Mouse (Mus musculus) midbrain, embryonic 14.5 days (tissue): ENCODE data around the gene Parvg. TPM values are rescaled to one million over a fixed set of nuclear protein-coding genes. Genes with fewer than 3 reads are reported as not detected.
A peak's percentile ranks its signal among the peaks of the same experiment; 100 is the strongest.
"Not testable (repeated sequence)": the region's sequence is repeated elsewhere in the genome, so short reads cannot be mapped to it uniquely, and the experiment has no call there.

Experiments
- ATAC-seq: fragments of 200-750 bp; cut with Nextera tagmentation; 2 replicates; pipeline ENCODE4 v1.8.0; 2017; ENCODE audit warnings: moderate number of reproducible peaks, moderate library complexity; ENCODE audit not compliant: low FRiP score, low TSS enrichment
- DNase-seq: peaks from one replicate; pipeline ENCODE4 v3.0.0-alpha.2; 2015
- H3K27ac ChIP-seq: fragments of 300-500 bp; sonication (generic); replicated peaks from 2 replicates; pipeline ENCODE4 v1.5.1; 2014; ENCODE audit warnings: mild to moderate bottlenecking, low read depth, low read length, moderate library complexity
- H3K27me3 ChIP-seq: fragments of 300-500 bp; sonication (generic); 2 replicates; pipeline ENCODE4 v1.6.1; 2014; ENCODE audit warnings: low read length, control low read depth, mixed read lengths; ENCODE audit not compliant: control insufficient read depth, insufficient read depth
- H3K36me3 ChIP-seq: fragments of 300-500 bp; sonication (generic); 2 replicates; pipeline ENCODE4 v1.6.1; 2014; ENCODE audit warnings: low read length, control low read depth; ENCODE audit not compliant: control insufficient read depth, insufficient read depth
- H3K4me1 ChIP-seq: fragments of 300-500 bp; sonication (generic); 2 replicates; pipeline ENCODE4 v1.6.1; 2014; ENCODE audit warnings: mild to moderate bottlenecking, antibody characterized with exemption, low read length, control low read depth; ENCODE audit not compliant: control insufficient read depth, insufficient read depth
- H3K4me2 ChIP-seq: fragments of 300-500 bp; sonication (generic); 2 replicates; pipeline ENCODE4 v1.6.1; 2014; ENCODE audit warnings: mild to moderate bottlenecking, low read length, moderate library complexity
- H3K4me3 ChIP-seq: fragments of 300-500 bp; sonication (generic); replicated peaks from 2 replicates; pipeline ENCODE4 v1.5.1; 2014; ENCODE audit warnings: low read depth, low read length
- H3K9ac ChIP-seq: fragments of 300-500 bp; sonication (generic); replicated peaks from 2 replicates; pipeline ENCODE4 v1.6.1; 2014; ENCODE audit warnings: mild to moderate bottlenecking, low read length, moderate library complexity
- H3K9me3 ChIP-seq: fragments of 300-500 bp; sonication (generic); 2 replicates; pipeline ENCODE4 v1.6.1; 2016; ENCODE audit warnings: low read length, control low read depth, mixed read lengths; ENCODE audit not compliant: control insufficient read depth
- WGBS: fragments of 180-500 bp; shearing (Covaris S2); extraction: QIAGEN DNeasy Blood & Tissue Kit; methylation state at CpG from one replicate; pipeline ENCODE4 v1.1.7; 2014; 5-methylcytosine and 5-hydroxymethylcytosine counted together
- polyA plus RNA-seq: library from polyadenylated mRNA; unstranded; fragments of >200 nt; fragmentation: Nextera tagmentation; extraction: Ambion mirVana; gene quantifications from 2 replicates; pipeline ENCODE4 v1.2.1, GENCODE M21; 2014

Parvg gene
- polyA plus RNA-seq, 1 experiment from 2014 or later: 0.72 TPM

DNA sequence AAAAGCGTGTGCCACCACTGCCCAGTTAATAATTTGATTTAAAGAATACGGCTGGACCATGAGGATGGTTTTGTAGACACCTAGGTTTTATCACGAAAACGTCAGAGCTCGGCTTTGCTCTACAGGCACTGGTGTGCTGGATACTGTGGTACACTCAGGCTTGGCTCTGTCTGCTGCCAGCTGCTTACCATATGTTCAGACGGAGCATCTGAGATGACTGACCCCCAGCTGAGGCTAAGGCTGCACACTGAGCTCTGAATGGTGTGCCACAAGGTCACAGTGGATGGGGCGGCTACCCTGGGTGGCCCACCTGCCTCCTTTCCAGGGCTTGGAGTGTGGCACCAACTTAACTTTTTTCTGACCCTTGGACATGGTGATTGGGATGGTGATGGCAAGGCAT, 38.4 kb upstream of the Parvg start:
- H3K4me1 ChIP-seq: 0 out of 2 replicates have a peak, but pooled peaks cover 2% of the 10 kb centered on the region
- WGBS: 77% methylated on average over 7 of the region's 7 CpGs
- no peak overlapping the region for H3K27ac ChIP-seq
- DNase-seq (no peak), ATAC-seq (no peak)
- H3K27me3 ChIP-seq: no peaks in the 10 kb centered on the region
- no peaks in the 10 kb centered on the region for H3K9me3 ChIP-seq
- H3K9ac ChIP-seq: no peak overlapping the region
- no peak overlapping the region for H3K4me2 ChIP-seq
- H3K4me3 ChIP-seq: no peak overlapping the region
- no peaks in the 10 kb centered on the region for H3K36me3 ChIP-seq

DNA sequence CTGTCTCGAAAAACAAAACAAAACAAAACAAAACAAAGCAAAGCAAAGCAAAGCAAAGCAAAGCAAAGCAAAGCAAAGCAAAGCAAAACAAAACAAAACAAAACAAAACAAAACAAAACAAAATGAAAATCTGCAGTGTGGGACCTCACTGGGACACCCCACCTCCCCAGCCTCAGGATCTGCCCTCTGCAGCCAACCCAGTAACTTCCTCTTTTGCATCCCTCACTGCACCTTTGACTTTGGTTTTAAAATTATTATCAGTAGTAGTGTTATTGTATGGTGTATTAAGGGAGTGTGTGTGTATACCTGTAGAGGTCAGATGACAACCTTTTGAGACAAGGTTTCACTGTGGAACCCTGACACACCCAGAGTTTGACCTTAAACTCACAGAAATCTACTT, 34.9 kb upstream of the Parvg start:
- H3K36me3 ChIP-seq, DNase-seq, H3K4me2 ChIP-seq, H3K27ac ChIP-seq, H3K9me3 ChIP-seq, H3K4me1 ChIP-seq, H3K27me3 ChIP-seq, H3K4me3 ChIP-seq, ATAC-seq, H3K9ac ChIP-seq: not testable (repeated sequence)
- 95% methylated on average over 1 of the region's 1 CpGs for WGBS

- H3K4me1 ChIP-seq: 0 out of 2 replicates have a peak, but pooled peaks cover 5% of the 10 kb centered on the region
- H3K9ac ChIP-seq: no peak overlapping the region
- no peaks in the 10 kb centered on the region for H3K9me3 ChIP-seq
- no peaks in the 10 kb centered on the region for H3K27me3 ChIP-seq
- ATAC-seq (no peak), DNase-seq (no peak)
- no peak overlapping the region for H3K4me3 ChIP-seq
- no peaks in the 10 kb centered on the region for H3K36me3 ChIP-seq
- H3K4me2 ChIP-seq: no peak overlapping the region
- WGBS: 93% methylated on average over 5 of the region's 5 CpGs
- no peak overlapping the region for H3K27ac ChIP-seq
Measured at GRCm38 (mm10) chr15:84291097-84291496, 32.7 kb upstream of the Parvg start.

GRCm38 (mm10) chr15:84293590-84293989, 30.2 kb upstream of the Parvg start:
- Histone ChIP-seq H3K4me1 (peaks cover 19% of the 10 kb centered on the region), H3K4me2 (no peak overlapping the region), H3K27ac (no peak overlapping the region), H3K36me3 (no peaks in the 10 kb centered on the region), H3K4me3 (no peak overlapping the region), H3K9me3 (no peaks in the 10 kb centered on the region), H3K27me3 (no peaks in the 10 kb centered on the region), H3K9ac (no peak overlapping the region)
- DNase-seq (no peak), ATAC-seq (no peak)
- WGBS: 66% methylated on average over 12 of the region's 12 CpGs

DNA sequence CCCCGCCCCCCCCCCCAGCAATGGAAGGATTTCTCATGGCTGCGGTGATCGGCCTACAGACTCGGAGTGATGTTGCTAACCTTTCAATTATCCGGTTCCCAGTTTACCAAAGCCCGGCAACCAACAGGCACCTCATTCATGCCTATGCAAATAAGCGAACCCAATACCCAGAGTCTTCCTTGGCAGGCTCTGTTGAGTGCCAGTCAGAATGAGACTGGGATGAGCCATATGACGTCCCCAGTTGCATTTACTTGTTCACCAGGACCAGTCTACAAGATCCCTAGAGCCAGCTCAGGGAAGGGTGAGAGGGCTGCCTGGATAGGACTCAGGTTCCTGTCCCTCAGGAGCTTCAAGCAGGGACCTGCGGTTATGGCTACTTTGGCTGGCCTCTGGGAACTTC, 29.4 kb upstream of the Parvg start:
- H3K36me3 ChIP-seq: no peaks in the 10 kb centered on the region
- no peaks in the 10 kb centered on the region for H3K9me3 ChIP-seq
- H3K27ac ChIP-seq: no peak overlapping the region
- no peak overlapping the region for H3K4me3 ChIP-seq
- WGBS: 53% methylated on average over 9 of the region's 9 CpGs
- no peak for ATAC-seq
- no peak for DNase-seq
- no peak overlapping the region for H3K4me2 ChIP-seq
- H3K9ac ChIP-seq: no peak overlapping the region
- peaks cover 27% of the 10 kb centered on the region for H3K4me1 ChIP-seq
- H3K27me3 ChIP-seq: no peaks in the 10 kb centered on the region

DNA sequence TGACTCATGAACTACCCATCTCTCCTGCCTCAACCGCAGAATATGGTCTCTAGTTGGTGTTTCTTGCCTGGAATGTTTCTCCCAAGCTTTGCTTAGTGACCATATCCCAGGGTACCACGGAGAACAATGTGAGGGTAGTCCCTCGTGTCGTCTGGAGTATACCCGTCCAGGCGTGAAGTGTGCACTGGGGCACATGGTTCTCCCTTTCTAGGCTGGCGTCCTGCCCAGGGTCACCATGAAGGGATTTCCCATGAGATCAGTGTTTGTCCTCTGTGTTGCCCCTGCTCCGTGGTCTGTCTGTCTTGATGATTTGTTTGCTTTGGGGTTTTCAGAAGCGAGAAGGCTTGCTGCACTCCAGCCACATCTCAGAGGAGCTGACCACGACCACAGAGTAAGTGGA, 28.6 kb upstream of the Parvg start:
- no peaks in the 10 kb centered on the region for H3K9me3 ChIP-seq
- no peak overlapping the region for H3K9ac ChIP-seq
- no peak overlapping the region for H3K4me3 ChIP-seq
- DNase-seq (no peak), ATAC-seq (no peak)
- H3K4me2 ChIP-seq: no peak overlapping the region
- H3K27me3 ChIP-seq: no peaks in the 10 kb centered on the region
- 72% methylated on average over 10 of the region's 10 CpGs for whole genome bisulfite sequencing
- peaks cover 35% of the 10 kb centered on the region for H3K4me1 ChIP-seq
- no peak overlapping the region for H3K27ac ChIP-seq
- H3K36me3 ChIP-seq: no peaks in the 10 kb centered on the region

DNA sequence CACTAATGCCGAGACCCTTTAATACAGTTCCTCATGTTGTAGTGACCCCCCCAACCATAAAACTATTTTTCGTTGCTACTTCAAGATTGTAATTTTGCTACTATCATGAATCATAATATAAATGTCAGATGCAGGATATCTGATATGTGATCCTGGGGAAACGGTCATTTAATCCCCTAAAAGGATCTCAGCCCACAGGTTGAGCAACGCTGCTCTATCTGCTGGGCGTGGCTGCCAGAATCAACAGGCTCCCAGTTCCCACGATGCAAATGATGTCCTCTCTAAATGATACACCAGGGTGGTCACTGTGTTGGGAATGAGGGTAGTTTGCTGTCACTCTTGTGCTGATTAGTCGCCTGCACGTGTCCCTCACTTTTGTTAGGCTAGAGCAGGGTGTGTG, 26.4 kb upstream of the Parvg start:
- Histone ChIP-seq H3K27me3 (no peaks in the 10 kb centered on the region), H3K4me1 (peaks cover 56% of the 10 kb centered on the region), H3K9me3 (no peaks in the 10 kb centered on the region), H3K27ac (no peak overlapping the region), H3K9ac (no peak overlapping the region), H3K4me2 (no peak overlapping the region), H3K4me3 (no peak overlapping the region), H3K36me3 (no peaks in the 10 kb centered on the region)
- WGBS: 53% methylated on average over 8 of the region's 8 CpGs
- no peak for ATAC-seq
- no peak for DNase-seq

DNA sequence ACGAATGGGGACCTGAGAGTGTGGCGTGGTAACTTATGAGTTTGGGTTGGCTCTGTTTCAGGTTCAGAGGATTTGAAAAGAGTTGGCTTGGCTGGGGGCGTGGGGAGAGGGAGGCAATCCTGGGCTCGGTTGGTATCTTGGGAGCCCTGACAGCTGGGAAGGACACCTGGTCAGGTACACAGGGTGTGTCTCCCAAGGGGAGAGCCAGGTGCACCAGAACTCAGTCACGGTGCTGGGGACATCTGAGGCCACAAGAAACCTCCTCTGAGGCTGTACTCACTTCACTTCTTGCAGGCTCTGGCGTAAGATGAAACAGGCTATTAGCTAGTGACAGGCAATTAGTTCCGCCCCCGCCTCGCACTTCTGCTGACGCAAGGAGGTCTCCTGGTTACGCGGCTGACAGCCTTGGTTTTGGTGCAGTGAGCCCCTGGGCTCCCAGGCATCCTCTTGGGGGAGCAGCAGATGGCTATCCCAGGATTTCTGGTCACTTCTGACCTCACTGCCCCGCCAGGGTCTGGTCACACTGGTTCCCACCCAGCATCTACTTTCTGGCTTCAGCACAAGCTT, 24.9 kb upstream of the Parvg start:
- H3K9ac ChIP-seq: no peak overlapping the region

GRCm38 (mm10) chr15:84299662-84300333, 24.0 kb upstream of the Parvg start:
- H3K9ac ChIP-seq: no peak overlapping the region; the same call in 1 of the 2 replicates
- no peaks in the 10 kb centered on the region for H3K36me3 ChIP-seq
- no peak overlapping the region for H3K4me3 ChIP-seq
- H3K27ac ChIP-seq: peak overlapping the region; percentile 78
- H3K4me2 ChIP-seq: peak overlapping the region; percentile 28
- peaks cover 68% of the 10 kb centered on the region for H3K4me1 ChIP-seq
- DNase-seq: peak; percentile 93
- no peaks in the 10 kb centered on the region for H3K9me3 ChIP-seq
- H3K27me3 ChIP-seq: no peaks in the 10 kb centered on the region
- WGBS: 4% methylated on average over 9 of the region's 9 CpGs
- ATAC-seq: peak; percentile 43

More for the DNA sequence above, 24.9 kb upstream of the Parvg start:
- Histone ChIP-seq H3K27me3 (no peaks in the 10 kb centered on the region), H3K4me1 (peaks cover 61% of the 10 kb centered on the region), H3K27ac (peak overlapping the region; percentile 78), H3K9me3 (no peaks in the 10 kb centered on the region), H3K4me3 (no peak overlapping the region), H3K4me2 (peak overlapping the region; percentile 28), H3K36me3 (no peaks in the 10 kb centered on the region)
- WGBS: 9% methylated on average over 13 of the region's 13 CpGs
- ATAC-seq (0 out of 2 replicates have a peak, but pooled peaks have one; percentile 25), DNase-seq (peak; percentile 84)
